Mouse (Mus musculus) layer of hippocampus, adult 2 months (tissue): ENCODE data around the gene Acsl6. TPM values are rescaled to one million over a fixed set of nuclear protein-coding genes. Genes with fewer than 3 reads are reported as not detected.

Experiments used
- DNase-seq, 2 experiments: peaks; one replicate each; pipeline ENCODE4 v3.0.0; 2022; ENCODE audit warnings: low spot score in 2 of 2
- H3K27ac ChIP-seq: fragments of 200-600 bp; 2 replicates; pipeline ENCODE4 v1.8.1; 2022
- H3K4me3 ChIP-seq: fragments of 200-600 bp; 2 replicates; pipeline ENCODE4 v1.8.1; 2022; ENCODE audit warnings: mild to moderate bottlenecking
- CTCF ChIP-seq: fragments of 200-600 bp; conservative IDR thresholded peaks from 2 replicates; pipeline ENCODE4 v1.8.1; 2022; ENCODE audit warnings: antibody characterized with exemption, mild to moderate bottlenecking, moderate library complexity
- total RNA-seq, 2 experiments: library from RNA; stranded (reverse); gene quantifications; 2 replicates each; pipeline ENCODE4 v1.2.3; 2021

Acsl6 gene
- total RNA-seq, 2 experiments from 2014 or later: 188 to 202 TPM

DNA sequence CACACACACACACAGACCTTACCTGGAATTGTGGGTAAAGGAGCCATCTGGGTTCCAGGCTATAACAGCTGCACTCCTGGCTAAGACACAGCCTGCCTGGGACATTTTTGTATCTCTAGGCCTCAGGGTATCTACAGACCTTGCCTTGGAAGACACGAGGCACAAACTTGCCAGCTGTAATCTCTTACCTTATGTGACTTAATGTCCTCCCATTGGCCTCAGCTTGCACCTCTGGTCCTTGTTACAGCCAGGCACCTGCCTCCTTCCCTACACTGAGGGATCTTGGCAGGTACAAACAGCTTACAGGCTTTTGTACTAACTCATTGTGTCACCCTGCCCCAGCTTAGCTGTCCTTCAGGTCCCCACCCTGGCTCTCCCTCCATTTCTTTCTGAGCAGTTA is 9.0 kb downstream of the Acsl6 start:
- no peak for TF ChIP-seq CTCF
- H3K27ac ChIP-seq: peak overlapping the region; percentile 88
- DNase-seq: peak in 1 of 2 experiments; percentile 5
- H3K4me3 ChIP-seq: no peak overlapping the region

GRCm38 (mm10) chr11:54313391-54314360 is 10.1 kb downstream of the Acsl6 start:
- no peak for DNase-seq
- Histone ChIP-seq H3K4me3 (no peak overlapping the region), H3K27ac (peak overlapping the region; percentile 88)
- no peak for TF ChIP-seq CTCF

DNA sequence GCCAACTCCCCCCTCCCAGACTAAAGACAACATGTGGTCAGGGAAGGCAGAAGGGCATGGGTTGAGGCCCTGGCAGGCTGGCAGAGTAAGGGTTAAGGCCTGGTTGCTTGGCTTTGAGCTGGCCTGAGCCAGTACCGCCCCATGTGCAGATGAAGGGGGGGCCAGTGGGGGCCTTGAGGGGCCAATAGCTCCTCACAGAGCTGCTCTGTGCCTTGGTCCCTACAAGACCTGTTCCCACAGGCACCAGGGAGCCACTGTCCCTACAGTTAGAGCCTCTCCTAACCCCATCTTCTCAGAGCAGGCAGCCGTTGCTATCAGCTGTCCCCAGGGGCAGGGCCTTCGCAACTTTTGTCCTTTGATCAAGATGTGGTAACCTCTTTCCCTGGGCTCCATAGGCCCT is 11.1 kb downstream of the Acsl6 start:
- H3K27ac ChIP-seq: peak overlapping the region; percentile 91
- H3K4me3 ChIP-seq: peak overlapping the region; percentile 50
- no peak for TF ChIP-seq CTCF
- peak; percentile 43 to 54 for DNase-seq

GRCm38 (mm10) chr11:54315336-54315735 is 11.7 kb downstream of the Acsl6 start:
- DNase-seq: peak in 1 of 2 experiments; percentile 4
- peak overlapping the region; percentile 91 for H3K27ac ChIP-seq
- no peak for TF ChIP-seq CTCF
- H3K4me3 ChIP-seq: peak overlapping the region; percentile 50

DNA sequence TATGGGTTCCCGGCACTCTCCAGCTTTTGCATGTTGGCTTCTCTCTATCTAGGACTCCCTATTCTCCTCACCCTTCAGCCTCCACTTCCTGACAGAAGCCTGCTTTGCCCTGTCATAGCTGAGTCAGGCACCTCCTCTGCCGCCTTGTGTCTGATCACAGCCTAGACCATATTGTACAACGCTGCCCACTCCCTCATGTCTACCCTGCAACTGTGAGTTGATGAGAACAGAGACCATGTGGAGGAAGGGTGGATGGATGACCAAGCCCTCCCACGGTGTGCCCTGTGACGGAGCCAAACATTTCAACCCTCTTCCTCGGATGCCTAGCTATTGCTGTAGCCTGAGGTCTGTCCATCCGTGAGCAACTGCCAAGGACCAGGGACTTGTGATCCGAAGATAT is 13.8 kb downstream of the Acsl6 start:
- DNase-seq: peak; percentile 46 to 65
- Histone ChIP-seq H3K4me3 (peak overlapping the region; percentile 50), H3K27ac (peak overlapping the region; percentile 91)
- no peak for TF ChIP-seq CTCF

DNA sequence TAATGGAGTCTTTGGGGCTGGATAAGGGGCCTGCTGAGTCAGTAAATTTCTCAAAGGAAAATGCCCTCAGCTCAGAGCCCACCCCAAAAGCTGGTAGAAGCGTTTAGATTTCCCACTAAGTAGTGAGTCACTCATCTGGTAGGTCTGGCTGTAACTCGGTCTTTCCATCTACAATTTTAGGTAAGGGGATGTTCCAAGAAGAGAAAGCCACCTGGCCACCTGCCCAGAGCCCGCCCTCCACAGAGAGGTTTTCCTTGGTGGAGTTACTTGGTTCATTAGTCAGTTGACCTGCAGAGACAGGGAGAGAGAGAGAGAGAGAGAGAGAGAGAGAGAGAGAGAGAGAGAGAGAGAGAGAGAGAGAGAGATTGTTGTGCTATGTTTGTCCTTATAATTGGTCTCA is 14.2 kb downstream of the Acsl6 start:
- Histone ChIP-seq H3K27ac (peak overlapping the region; percentile 91), H3K4me3 (peak overlapping the region; percentile 50)
- TF ChIP-seq CTCF: no peak
- peak in 1 of 2 experiments; percentile 7 for DNase-seq

DNA sequence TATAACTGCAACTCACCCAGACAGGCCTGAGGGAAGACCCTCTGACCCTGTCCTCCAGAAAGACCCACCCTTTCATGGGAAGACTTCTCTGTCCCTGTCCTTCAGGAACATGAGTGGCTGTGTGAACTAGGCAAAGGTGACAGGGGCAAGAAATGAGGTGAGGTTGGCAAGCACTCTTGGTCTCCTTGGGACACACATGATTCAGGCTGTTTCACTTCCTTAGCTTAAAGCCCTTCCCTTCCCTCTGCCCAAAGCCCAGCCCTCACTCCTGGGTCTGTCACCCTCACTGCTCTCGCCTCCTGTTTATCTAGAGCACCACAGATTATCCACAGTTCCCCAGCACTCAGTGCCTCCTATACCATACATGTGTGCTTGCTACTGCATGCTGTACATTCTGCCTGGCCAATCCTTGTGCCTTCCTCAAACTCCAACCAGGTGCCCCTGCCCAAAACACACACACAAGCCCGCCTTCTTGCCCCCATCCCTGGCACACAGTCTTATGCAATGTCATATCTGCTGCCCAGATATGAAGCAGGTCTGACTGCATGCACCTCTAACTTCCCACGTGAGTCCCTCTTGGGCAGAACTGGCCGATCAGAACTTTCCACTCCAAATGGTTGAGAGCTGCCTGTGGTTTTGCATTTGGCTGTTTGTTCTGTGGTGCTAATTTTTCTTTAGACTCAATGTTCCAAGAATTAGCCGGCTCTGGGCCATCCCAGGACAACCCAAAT is 18.4 kb downstream of the Acsl6 start:
- no peak for DNase-seq
- TF ChIP-seq CTCF: no peak
- Histone ChIP-seq H3K4me3 (no peak overlapping the region), H3K27ac (peak overlapping the region; percentile 36; the same call in 1 of the 2 replicates)

DNA sequence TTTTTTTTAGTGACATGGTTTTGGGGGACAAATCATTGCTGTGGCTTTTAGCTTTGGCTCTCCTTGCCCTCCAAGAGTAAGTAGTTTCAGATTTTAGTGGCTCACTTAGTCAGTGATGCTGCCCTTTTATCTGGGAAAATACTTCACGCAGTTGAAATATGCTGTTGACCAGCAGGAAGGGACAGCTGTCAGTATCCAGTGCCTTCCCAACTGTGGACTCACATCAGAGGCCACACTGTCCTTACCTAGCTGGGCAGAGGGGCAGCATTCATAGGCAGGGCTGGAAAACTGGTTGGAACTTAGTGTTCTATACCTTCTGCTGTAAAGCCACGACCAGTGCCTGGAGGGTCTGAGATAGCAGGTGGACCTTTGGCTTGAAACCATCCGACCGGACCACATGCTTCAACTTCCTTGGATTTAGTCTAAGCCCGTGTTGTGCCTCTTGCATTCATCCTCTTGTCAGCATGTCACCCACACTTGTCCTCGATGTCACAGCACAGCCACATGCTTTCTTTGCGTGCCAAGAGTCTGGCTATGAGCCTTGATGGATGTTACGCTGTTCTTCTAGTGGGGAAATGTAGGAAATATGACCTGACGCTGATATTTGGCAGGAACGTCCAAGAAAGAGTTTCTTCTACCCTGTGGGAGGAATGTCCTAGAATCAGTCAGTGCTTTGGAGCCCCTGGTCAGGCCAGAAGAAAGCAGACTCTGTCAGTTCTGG is 28.0 kb downstream of the Acsl6 start:
- no peak overlapping the region for H3K27ac ChIP-seq
- no peak for DNase-seq
- H3K4me3 ChIP-seq: no peak overlapping the region
- no peak for TF ChIP-seq CTCF

DNA sequence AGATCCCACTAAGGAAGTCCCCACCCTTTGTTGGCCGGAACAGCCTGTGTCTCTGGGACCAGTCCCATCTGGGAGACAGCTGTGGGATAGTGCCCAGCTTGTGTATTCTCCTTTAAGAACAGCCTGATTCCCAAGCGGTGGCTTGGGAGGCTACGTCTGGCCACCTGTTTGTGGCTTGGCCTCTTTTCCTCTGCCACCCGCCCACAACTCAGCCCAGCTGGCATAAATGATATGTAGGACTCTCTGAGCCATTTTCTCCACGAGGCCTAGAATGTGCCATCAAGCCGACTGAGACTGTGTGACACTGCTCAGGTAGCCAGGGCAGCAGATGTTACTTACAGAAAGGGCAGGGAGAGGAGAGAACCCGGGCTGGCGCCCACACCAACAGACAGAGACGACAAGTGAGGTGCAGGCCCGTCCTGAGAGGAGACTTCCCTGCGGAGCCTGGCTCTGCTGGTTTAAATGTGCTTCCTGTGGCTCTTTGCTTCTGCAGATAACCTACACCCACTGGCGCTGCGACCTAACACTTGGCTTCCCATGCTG is 32.6 kb downstream of the Acsl6 start:
- no peak for DNase-seq
- no peak for TF ChIP-seq CTCF
- no peak overlapping the region for H3K4me3 ChIP-seq
- H3K27ac ChIP-seq: no peak overlapping the region

- no peak for TF ChIP-seq CTCF
- Histone ChIP-seq H3K4me3 (no peak overlapping the region), H3K27ac (no peak overlapping the region)
- DNase-seq: no peak
Observed at GRCm38 (mm10) chr11:54343703-54344102, 40.1 kb downstream of the Acsl6 start.

- Histone ChIP-seq H3K27ac (peak overlapping the region; percentile 84; the same call in 1 of the 2 replicates), H3K4me3 (no peak overlapping the region)
- DNase-seq: no peak
- TF ChIP-seq CTCF: no peak
Observed at GRCm38 (mm10) chr11:54351704-54352103, 48.1 kb downstream of the Acsl6 start.

DNA sequence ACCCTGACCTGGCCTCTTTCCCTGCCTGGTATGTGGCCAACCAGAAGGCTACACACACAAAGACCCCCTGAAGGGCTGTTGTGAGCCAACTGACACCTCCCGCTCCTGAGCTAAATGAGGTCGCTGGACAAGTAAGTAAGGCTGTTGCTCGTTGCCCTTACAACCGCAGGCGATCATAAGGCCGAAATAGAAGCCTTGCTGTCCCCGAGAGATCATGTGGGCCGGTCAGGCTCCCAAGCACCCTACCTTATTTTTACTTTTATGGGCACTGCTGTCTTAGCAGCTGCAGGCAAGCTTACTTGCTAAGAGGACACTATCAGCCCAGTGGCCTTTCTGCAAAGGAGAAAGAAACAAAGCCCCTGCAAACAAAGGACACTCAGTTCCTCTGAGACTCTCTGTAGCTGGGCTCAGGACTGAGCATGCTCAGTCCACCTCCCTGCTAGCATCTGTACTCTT is 49.6 kb downstream of the Acsl6 start:
- Histone ChIP-seq H3K27ac (peak overlapping the region; percentile 84), H3K4me3 (no peak overlapping the region)
- DNase-seq: no peak
- TF ChIP-seq CTCF: no peak
